Mouse (Mus musculus): ENCODE measurements around the gene Klhl1. TPM values are rescaled to one million over a fixed set of nuclear protein-coding genes. Genes with fewer than 3 reads are reported as not detected.
"Not testable (repeated sequence)": the region's sequence is repeated elsewhere in the genome, so short reads cannot be mapped to it uniquely, and the experiment has no call there.

Klhl1 gene
- polyA plus RNA-seq, 2 experiments, result not detected

- Histone ChIP-seq H3K4me3 (ENCODE audit: insufficient read depth in 1 of 2, low read depth in 2 of 2, low read length in 2 of 2) (no peak overlapping the region), H3K4me2 (ENCODE audit: low read depth) (no peak overlapping the region), H3K27ac (no peak overlapping the region), H3K4me1 (replicated peaks; ENCODE audit: control insufficient read depth in 2 of 2, insufficient read depth in 2 of 2, low read length in 1 of 2) (no peaks in the 10 kb centered on the region), H3K9ac (replicated peaks) (no peak overlapping the region), H3K36me3 (replicated peaks; ENCODE audit: control insufficient read depth, insufficient read depth, low read depth) (no peaks in the 10 kb centered on the region), H3K9me3 (ENCODE audit: control insufficient read depth, low read length) (no peaks in the 10 kb centered on the region), H3K27me3 (ENCODE audit: control insufficient read depth, insufficient read depth, low read length) (no peaks in the 10 kb centered on the region)
- ATAC-seq (ENCODE audit: insufficient read depth) (no peak), DNase-seq (ENCODE audit: low read depth in 3 of 3, low spot score in 3 of 3) (no peak)
- no peak for TF ChIP-seq EP300 (IDR thresholded peaks at IDR 0.05; ENCODE audit: low read depth)
- no peak for TF ChIP-seq CTCF (IDR thresholded peaks at IDR 0.05; ENCODE audit: low read depth)
- 77% methylated on average over 1 of the region's 1 CpGs for WGBS (ENCODE audit: insufficient replicate concordance)
These were observed 170.7 kb downstream of the Klhl1 start for GRCm38 (mm10) chr14:96348220-96348619.

GRCm38 (mm10) chr14:96331069-96331468 lies 187.8 kb downstream of the Klhl1 start:
- no peaks in the 10 kb centered on the region for H3K9me3 ChIP-seq (ENCODE audit: control insufficient read depth, low read length)
- H3K9ac ChIP-seq (replicated peaks), result no peak overlapping the region
- no peaks in the 10 kb centered on the region for H3K27me3 ChIP-seq (ENCODE audit: control insufficient read depth, insufficient read depth, low read length)
- no peak overlapping the region for H3K27ac ChIP-seq
- no peak overlapping the region for H3K4me2 ChIP-seq (ENCODE audit: low read depth)
- H3K4me3 ChIP-seq (ENCODE audit: insufficient read depth in 1 of 2, low read depth in 2 of 2, low read length in 2 of 2), result no peak overlapping the region
- DNase-seq (ENCODE audit: low read depth in 3 of 3, low spot score in 3 of 3) (no peak), ATAC-seq (ENCODE audit: insufficient read depth) (no peak)
- no peak for TF ChIP-seq CTCF (IDR thresholded peaks at IDR 0.05; ENCODE audit: low read depth)
- TF ChIP-seq EP300 (IDR thresholded peaks at IDR 0.05; ENCODE audit: low read depth), result no peak
- 55% methylated on average over 4 of the region's 4 CpGs for WGBS (ENCODE audit: insufficient replicate concordance)
- H3K36me3 ChIP-seq (replicated peaks; ENCODE audit: control insufficient read depth, insufficient read depth, low read depth), result no peaks in the 10 kb centered on the region
- H3K4me1 ChIP-seq (replicated peaks; ENCODE audit: control insufficient read depth in 2 of 2, insufficient read depth in 2 of 2, low read length in 1 of 2), result no peaks in the 10 kb centered on the region

DNA sequence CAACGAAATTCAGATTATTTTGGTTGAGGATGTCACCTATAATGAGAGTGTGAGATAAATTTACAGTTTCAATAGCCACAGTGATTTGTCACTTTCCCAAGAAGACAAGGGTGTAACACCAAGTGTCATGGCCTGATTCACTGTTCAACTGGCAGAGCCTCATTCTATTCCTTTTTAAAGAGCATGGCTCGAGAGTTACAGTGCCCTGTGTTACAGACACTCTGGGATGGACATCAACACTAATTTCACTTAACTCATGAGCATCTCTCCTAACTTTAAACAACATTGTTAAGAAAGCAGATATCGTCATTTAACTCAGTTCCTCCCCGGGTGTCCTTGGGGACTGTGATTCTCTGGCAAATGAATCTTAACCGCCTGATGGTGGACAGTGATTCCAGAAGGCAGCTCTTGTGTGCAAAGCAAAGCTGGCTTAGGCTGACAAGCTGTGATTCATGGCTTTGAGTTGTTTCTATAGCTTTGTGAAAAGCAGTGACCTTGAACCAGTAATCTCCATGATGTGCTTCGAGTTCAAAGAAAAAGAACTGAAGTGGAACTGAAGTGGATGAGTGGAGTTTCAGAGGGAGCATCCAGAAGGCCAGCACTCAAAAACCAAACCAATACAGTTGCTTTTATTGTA lies 301.0 kb downstream of the Klhl1 start:
- ATAC-seq (ENCODE audit: insufficient read depth), result no peak
- 47% methylated on average over 6 of the region's 6 CpGs for WGBS (ENCODE audit: insufficient replicate concordance)
- H3K4me2 ChIP-seq (ENCODE audit: low read depth), result no peak overlapping the region
- no peak overlapping the region for H3K27ac ChIP-seq
- no peak for DNase-seq (ENCODE audit: low read depth in 3 of 3, low spot score in 3 of 3)
- TF ChIP-seq CTCF (IDR thresholded peaks at IDR 0.05; ENCODE audit: low read depth) (no peak), EP300 (IDR thresholded peaks at IDR 0.05; ENCODE audit: low read depth) (no peak)
- no peaks in the 10 kb centered on the region for H3K27me3 ChIP-seq (ENCODE audit: control insufficient read depth, insufficient read depth, low read length)
- no peaks in the 10 kb centered on the region for H3K36me3 ChIP-seq (replicated peaks; ENCODE audit: control insufficient read depth, insufficient read depth, low read depth)
- no peaks in the 10 kb centered on the region for H3K4me1 ChIP-seq (replicated peaks; ENCODE audit: control insufficient read depth in 2 of 2, insufficient read depth in 2 of 2, low read length in 1 of 2)
- H3K4me3 ChIP-seq (ENCODE audit: insufficient read depth in 1 of 2, low read depth in 2 of 2, low read length in 2 of 2), result no peak overlapping the region
- H3K9ac ChIP-seq (replicated peaks), result no peak overlapping the region
- H3K9me3 ChIP-seq (ENCODE audit: control insufficient read depth, low read length), result no peaks in the 10 kb centered on the region

- H3K4me3 ChIP-seq (ENCODE audit: insufficient read depth in 1 of 2, low read depth in 2 of 2, low read length in 2 of 2); ATAC-seq (ENCODE audit: insufficient read depth); H3K9me3 ChIP-seq (ENCODE audit: control insufficient read depth, low read length); H3K36me3 ChIP-seq (replicated peaks; ENCODE audit: control insufficient read depth, insufficient read depth, low read depth); H3K4me2 ChIP-seq (ENCODE audit: low read depth); H3K27ac ChIP-seq; H3K9ac ChIP-seq (replicated peaks); DNase-seq (ENCODE audit: low read depth in 3 of 3, low spot score in 3 of 3); H3K27me3 ChIP-seq (ENCODE audit: control insufficient read depth, insufficient read depth, low read length); H3K4me1 ChIP-seq (replicated peaks; ENCODE audit: control insufficient read depth in 2 of 2, insufficient read depth in 2 of 2, low read length in 1 of 2): not testable (repeated sequence)
- 70% methylated on average over 13 of the region's 16 CpGs for WGBS (ENCODE audit: insufficient replicate concordance)
These were observed 324.1 kb downstream of the Klhl1 start for GRCm38 (mm10) chr14:96194795-96195194.

- DNase-seq (ENCODE audit: low read depth in 3 of 3, low spot score in 3 of 3) (no peak), ATAC-seq (ENCODE audit: insufficient read depth) (no peak)
- no peak overlapping the region for H3K4me3 ChIP-seq (ENCODE audit: insufficient read depth in 1 of 2, low read depth in 2 of 2, low read length in 2 of 2)
- H3K27me3 ChIP-seq (ENCODE audit: control insufficient read depth, insufficient read depth, low read length), result no peaks in the 10 kb centered on the region
- H3K27ac ChIP-seq, result no peak overlapping the region
- no peak for TF ChIP-seq EP300 (IDR thresholded peaks at IDR 0.05; ENCODE audit: low read depth)
- no peak for TF ChIP-seq CTCF (IDR thresholded peaks at IDR 0.05; ENCODE audit: low read depth)
- no peaks in the 10 kb centered on the region for H3K9me3 ChIP-seq (ENCODE audit: control insufficient read depth, low read length)
- H3K4me2 ChIP-seq (ENCODE audit: low read depth), result no peak overlapping the region
- WGBS (ENCODE audit: insufficient replicate concordance), result 45% methylated on average over 2 of the region's 2 CpGs
- no peaks in the 10 kb centered on the region for H3K4me1 ChIP-seq (replicated peaks; ENCODE audit: control insufficient read depth in 2 of 2, insufficient read depth in 2 of 2, low read length in 1 of 2)
- H3K9ac ChIP-seq (replicated peaks), result no peak overlapping the region
- H3K36me3 ChIP-seq (replicated peaks; ENCODE audit: control insufficient read depth, insufficient read depth, low read depth), result no peaks in the 10 kb centered on the region
These were observed 344.4 kb downstream of the Klhl1 start for GRCm38 (mm10) chr14:96174546-96174945.
